Mouse (Mus musculus) spleen, adult 2 months (tissue): ENCODE results near the gene Myl10. TPM values are rescaled to one million over a fixed set of nuclear protein-coding genes. Genes with fewer than 3 reads are reported as not detected.

Source experiments
- DNase-seq, 2 experiments: peaks; one replicate each; pipeline versions ENCODE4 v3.0.0 to v3.0.0-alpha.2; 2012 to 2021; ENCODE audit warnings: low spot score in 2 of 2, low read depth in 1 of 2
- H3K27ac ChIP-seq: fragments of 200-500 bp; 2 replicates; pipeline ENCODE4 v1.5.1; 2012; ENCODE audit warnings: low read length, inconsistent platforms; ENCODE audit not compliant: insufficient read depth
- H3K27me3 ChIP-seq: fragments of 200-500 bp; 2 replicates; pipeline ENCODE4 v1.6.1; 2012; ENCODE audit warnings: mild to moderate bottlenecking, moderate library complexity, low read length, inconsistent platforms; ENCODE audit not compliant: control insufficient read depth, insufficient read depth
- H3K36me3 ChIP-seq: fragments of 200-500 bp; 2 replicates; pipeline ENCODE4 v1.6.1; 2012; ENCODE audit warnings: mild to moderate bottlenecking, low read length, inconsistent platforms; ENCODE audit not compliant: control insufficient read depth, insufficient read depth
- H3K4me1 ChIP-seq: fragments of 200-500 bp; 2 replicates; pipeline ENCODE4 v1.6.1; 2011; ENCODE audit warnings: inconsistent platforms; ENCODE audit not compliant: control insufficient read depth, insufficient read depth, insufficient read length
- H3K4me3 ChIP-seq: fragments of 200-500 bp; 2 replicates; pipeline ENCODE4 v1.5.1; 2011; ENCODE audit warnings: mild to moderate bottlenecking, inconsistent platforms; ENCODE audit not compliant: insufficient read depth, insufficient read length; ENCODE audit errors: extremely low read depth
- CTCF ChIP-seq: fragments of 200-500 bp; IDR thresholded peaks from 2 replicates; pipeline ENCODE4 v1.5.1; 2011; ENCODE audit warnings: mild to moderate bottlenecking, inconsistent platforms; ENCODE audit not compliant: insufficient read depth, insufficient read length, insufficient replicate concordance; ENCODE audit errors: extremely low read depth
- POLR2A ChIP-seq: fragments of 200-500 bp; IDR thresholded peaks from 2 replicates; pipeline ENCODE4 v1.6.1; 2011; ENCODE audit warnings: low read depth, low read length, inconsistent platforms
- WGBS: fragments of 180-500 bp; shearing (Covaris S2); methylation state at CpG from one replicate; pipeline ENCODE4 v1.1.7; 2018; 5-methylcytosine and 5-hydroxymethylcytosine counted together
- polyA plus RNA-seq: library from polyadenylated mRNA; depleted of rRNA; stranded (reverse); fragments of >200 nt; gene quantifications from 2 replicates; pipeline ENCODE4 v1.2.3, GENCODE M21; 2012

Myl10 gene
- polyA plus RNA-seq, 1 experiment, result not detected

DNA sequence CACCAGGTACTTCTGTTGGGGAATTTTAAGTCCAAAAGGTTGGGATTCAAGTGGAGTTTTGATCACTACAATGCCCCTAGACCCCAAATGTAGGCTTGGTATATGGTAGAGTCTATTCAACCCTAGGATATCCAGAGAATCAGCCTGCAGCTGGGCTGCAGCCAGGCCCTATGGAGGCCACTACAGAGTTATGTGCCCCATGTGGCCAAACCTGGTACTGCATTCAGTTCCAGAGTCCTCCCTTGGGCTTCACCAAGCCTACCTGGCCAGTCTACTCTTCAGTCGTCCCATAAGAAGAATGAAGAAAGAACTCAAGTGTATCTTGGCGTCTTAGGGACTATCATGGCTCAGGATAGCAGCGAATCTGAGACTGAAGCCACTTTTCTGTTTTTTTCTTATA, 10.8 kb downstream of the Myl10 start:
- Histone ChIP-seq H3K4me3 (no peak overlapping the region), H3K4me1 (0 out of 2 replicates have a peak, but pooled peaks cover 3% of the 10 kb centered on the region), H3K27me3 (no peaks in the 10 kb centered on the region), H3K27ac (no peak overlapping the region), H3K36me3 (no peaks in the 10 kb centered on the region)
- TF ChIP-seq CTCF, result peak; percentile 59; the same call in 1 of the 2 replicates
- TF ChIP-seq POLR2A, result no peak
- 50% methylated on average over 3 of the region's 3 CpGs for WGBS
- DNase-seq, result peak; percentile 31 to 79

DNA sequence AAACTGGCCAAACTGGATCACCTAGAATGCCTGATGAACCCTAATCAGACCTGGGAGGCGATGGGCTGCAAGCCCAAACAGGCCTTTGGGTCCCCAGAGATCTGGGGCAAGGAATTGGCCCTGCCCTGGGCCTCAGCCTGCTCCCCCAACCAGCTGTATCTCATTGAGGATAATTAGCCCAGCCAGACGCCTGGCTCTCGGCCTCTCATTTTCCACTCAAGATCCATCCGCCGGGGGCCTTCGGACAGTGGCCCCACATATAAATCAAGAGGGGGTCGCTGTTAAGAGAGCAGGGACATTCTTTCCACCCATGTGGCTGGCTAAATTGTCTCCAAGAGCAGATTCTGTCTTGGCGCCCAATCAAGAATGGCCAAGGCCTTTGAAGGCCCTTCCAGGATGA, 11.2 kb downstream of the Myl10 start:
- Histone ChIP-seq H3K36me3 (no peaks in the 10 kb centered on the region), H3K27ac (no peak overlapping the region), H3K4me1 (0 out of 2 replicates have a peak, but pooled peaks cover 3% of the 10 kb centered on the region), H3K4me3 (no peak overlapping the region), H3K27me3 (no peaks in the 10 kb centered on the region)
- 88% methylated on average over 8 of the region's 8 CpGs for WGBS
- TF ChIP-seq POLR2A (no peak), CTCF (no peak)
- DNase-seq, result no peak

DNA sequence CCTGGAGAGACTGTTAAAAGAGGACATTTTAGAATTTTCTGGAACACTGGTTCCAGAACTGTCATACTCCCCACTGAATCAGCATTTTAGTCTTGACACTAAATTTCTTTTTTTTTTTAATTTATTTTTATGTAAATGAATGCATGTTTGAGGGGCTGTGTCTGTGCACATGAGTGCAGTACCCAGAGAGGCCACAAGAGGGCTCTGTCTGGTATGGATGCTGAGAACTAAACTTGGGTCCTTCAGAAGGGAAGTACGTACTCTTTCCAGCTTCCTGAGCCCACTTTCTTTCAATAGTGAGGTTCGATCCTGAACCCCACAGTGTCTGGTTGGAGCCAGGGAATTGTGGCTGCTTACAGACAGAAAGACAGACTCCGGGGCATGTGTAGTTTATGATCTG, 12.6 kb downstream of the Myl10 start:
- Histone ChIP-seq H3K27ac (no peak overlapping the region), H3K4me3 (no peak overlapping the region), H3K27me3 (no peaks in the 10 kb centered on the region), H3K4me1 (0 out of 2 replicates have a peak, but pooled peaks cover 3% of the 10 kb centered on the region), H3K36me3 (no peaks in the 10 kb centered on the region)
- WGBS, result 93% methylated on average over 3 of the region's 3 CpGs
- DNase-seq, result no peak
- peak; percentile 16; the same call in 1 of the 2 replicates for TF ChIP-seq CTCF
- TF ChIP-seq POLR2A, result no peak

DNA sequence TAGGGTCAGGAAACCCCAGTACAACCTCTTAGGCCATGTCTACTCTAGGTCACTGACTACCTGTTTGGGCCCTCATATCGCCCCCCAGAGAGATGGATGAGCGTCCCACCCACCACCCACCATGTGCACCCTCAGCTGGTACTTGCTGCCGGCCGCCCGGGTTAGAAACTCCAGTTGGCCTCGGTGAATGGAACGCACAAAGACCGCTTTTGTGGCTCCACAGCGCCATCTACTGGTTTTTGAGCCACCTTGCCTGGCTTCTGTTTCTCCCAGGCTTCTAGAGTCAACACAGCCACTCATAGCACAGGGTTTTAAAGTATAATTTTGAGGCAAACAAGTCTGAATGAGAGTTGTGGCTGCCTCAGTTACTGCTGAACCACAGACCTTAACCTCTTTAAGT, 13.9 kb downstream of the Myl10 start:
- DNase-seq, result peak; percentile 45 to 64
- TF ChIP-seq CTCF (peak; percentile 84; the same call in 1 of the 2 replicates), POLR2A (no peak)
- under 1% methylated on average over 9 of the region's 9 CpGs for WGBS
- H3K36me3 ChIP-seq, result no peaks in the 10 kb centered on the region
- H3K27me3 ChIP-seq, result no peaks in the 10 kb centered on the region
- no peak overlapping the region for H3K27ac ChIP-seq
- 0 out of 2 replicates have a peak, but pooled peaks cover 3% of the 10 kb centered on the region for H3K4me1 ChIP-seq
- no peak overlapping the region for H3K4me3 ChIP-seq

DNA sequence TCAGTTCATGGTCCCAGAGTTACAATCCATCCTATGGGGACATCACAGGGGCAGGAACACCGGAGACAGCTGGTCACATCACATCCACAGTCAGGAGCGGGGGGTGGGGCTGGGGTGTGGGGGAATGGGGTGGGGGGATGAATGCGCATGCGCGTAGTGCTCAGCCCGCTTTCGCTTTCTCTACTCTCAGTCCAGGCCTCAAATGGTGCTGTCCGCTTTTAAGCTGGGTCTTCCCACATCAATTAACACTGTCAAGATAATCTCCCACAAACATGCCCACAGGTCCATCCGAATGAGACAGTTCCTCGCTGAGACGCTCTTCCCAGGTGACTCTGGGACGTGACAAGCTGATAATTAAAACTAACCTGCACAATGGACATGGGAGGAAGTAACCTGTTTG, 15.2 kb downstream of the Myl10 start:
- no peak overlapping the region for H3K4me3 ChIP-seq
- no peak for DNase-seq
- no peak overlapping the region for H3K27ac ChIP-seq
- no peaks in the 10 kb centered on the region for H3K4me1 ChIP-seq
- no peaks in the 10 kb centered on the region for H3K27me3 ChIP-seq
- H3K36me3 ChIP-seq, result no peaks in the 10 kb centered on the region
- 90% methylated on average over 12 of the region's 12 CpGs for WGBS
- no peak for TF ChIP-seq POLR2A
- TF ChIP-seq CTCF, result no peak

DNA sequence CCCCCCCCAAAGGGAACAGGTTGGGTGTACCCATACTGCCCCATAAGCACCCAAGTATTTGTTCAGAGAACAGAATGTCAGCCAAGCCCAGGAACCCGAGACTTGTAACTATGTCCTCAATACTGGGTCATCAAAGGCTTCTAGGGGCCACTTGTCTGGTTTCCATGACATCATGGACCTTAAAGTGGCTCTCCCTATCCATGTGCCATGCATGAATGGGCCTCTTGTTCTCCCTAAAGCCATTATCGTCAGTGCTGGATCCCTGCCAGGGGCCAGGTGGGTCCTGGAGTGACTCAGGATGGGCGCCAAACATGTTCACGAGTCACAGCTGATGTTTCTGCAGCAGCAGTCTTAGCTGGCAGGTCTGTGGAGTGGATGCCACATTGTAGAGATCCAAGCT, 17.8 kb downstream of the Myl10 start:
- H3K36me3 ChIP-seq, result no peaks in the 10 kb centered on the region
- no peak for DNase-seq
- no peaks in the 10 kb centered on the region for H3K4me1 ChIP-seq
- TF ChIP-seq POLR2A (no peak), CTCF (no peak)
- 72% methylated on average over 4 of the region's 4 CpGs for WGBS
- no peak overlapping the region for H3K4me3 ChIP-seq
- no peaks in the 10 kb centered on the region for H3K27me3 ChIP-seq
- H3K27ac ChIP-seq, result no peak overlapping the region

DNA sequence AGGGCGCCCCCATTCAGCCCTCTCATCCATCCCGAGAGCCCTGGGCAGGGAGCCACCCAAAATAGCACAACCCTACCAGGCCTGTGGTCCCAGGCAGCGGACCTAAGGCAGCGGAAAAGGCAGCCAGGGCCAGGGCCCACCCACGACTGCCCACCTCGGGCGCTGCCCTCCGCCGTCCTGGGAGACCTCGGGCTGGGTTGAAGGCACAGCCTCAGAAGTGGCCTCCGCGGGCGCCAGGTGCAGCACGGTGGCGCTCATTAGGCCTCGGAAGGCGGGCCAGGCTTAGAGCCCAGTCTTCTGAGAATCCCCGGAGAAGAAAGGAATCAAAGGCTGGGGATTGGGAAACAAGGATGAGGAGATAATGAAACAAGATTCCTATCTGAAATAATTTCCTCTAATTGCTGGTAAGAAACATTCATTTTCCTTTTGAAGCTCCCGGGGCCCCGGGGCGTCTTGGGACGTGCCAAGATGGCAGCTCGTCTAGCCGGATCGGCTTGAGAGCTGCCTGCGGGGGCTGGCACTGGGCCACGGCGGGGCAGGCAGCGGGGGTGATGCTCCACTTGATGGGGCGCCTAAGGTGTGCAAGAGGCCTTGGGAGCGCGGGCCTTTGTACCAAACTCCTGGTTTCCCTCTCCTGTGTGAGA, 21.4 kb downstream of the Myl10 start:
- WGBS, result 68% methylated on average over 32 of the region's 32 CpGs
- no peak overlapping the region for H3K4me3 ChIP-seq
- no peaks in the 10 kb centered on the region for H3K27me3 ChIP-seq
- no peaks in the 10 kb centered on the region for H3K36me3 ChIP-seq
- no peak for TF ChIP-seq CTCF
- no peak for TF ChIP-seq POLR2A
- no peak for DNase-seq
- H3K4me1 ChIP-seq, result no peaks in the 10 kb centered on the region
- H3K27ac ChIP-seq, result no peak overlapping the region
